Mouse (Mus musculus) lung, postnatal 14 days (tissue): Measurements from ENCODE around the gene Rab36.
"Not testable (repeated sequence)": the region's sequence is repeated elsewhere in the genome, so short reads cannot be mapped to it uniquely, and the experiment has no call there.

Source experiments
- DNase-seq: peaks from one replicate; pipeline ENCODE4 v3.0.0; 2021

Gene Rab36

DNA sequence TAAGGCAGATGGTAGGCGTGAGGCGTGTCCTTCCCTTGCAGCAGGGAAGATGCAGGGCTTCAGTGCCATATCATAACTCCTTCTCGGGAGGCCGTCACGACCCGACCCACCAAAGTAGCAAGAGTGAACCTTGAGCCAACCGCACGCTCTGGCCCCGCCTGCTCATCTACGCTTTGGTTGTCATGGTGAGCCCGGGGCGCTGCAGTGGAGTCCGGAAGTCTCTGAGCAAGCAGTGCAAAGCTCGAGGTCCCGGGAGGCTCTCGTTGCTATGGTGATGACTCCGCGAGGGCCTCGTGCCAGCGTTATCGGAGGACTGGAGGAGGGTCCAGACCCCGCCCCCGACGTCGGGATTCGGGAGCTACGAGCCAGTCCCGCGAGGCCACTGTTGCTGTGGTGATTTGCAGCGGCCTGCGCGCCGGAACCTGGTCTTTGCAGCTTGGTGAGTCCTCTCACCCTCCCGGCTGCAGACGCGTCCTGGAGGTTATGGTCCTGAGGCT is at the start of gene Rab36:
Gene Rab36, plus strand, starts transcription at position 176 of the 497 bp plus-strand sequence.
- DNase-seq, result peak; percentile 89

GRCm38 (mm10) chr10:74987698-74988470 is 49.0 kb upstream of the Rab36 start:
- DNase-seq, result no peak

GRCm38 (mm10) chr10:74989814-74990213 is 47.0 kb upstream of the Rab36 start:
- no peak for DNase-seq

- DNase-seq, result peak; percentile 19
Measured at GRCm38 (mm10) chr10:74990584-74991322, 46.1 kb upstream of the Rab36 start.

GRCm38 (mm10) chr10:74994863-74995262 is 42.0 kb upstream of the Rab36 start:
- no peak for DNase-seq

- no peak for DNase-seq
Measured at GRCm38 (mm10) chr10:74995377-74995776, 41.5 kb upstream of the Rab36 start.

- no peak for DNase-seq
Measured at GRCm38 (mm10) chr10:75001391-75001790, 35.5 kb upstream of the Rab36 start.

DNA sequence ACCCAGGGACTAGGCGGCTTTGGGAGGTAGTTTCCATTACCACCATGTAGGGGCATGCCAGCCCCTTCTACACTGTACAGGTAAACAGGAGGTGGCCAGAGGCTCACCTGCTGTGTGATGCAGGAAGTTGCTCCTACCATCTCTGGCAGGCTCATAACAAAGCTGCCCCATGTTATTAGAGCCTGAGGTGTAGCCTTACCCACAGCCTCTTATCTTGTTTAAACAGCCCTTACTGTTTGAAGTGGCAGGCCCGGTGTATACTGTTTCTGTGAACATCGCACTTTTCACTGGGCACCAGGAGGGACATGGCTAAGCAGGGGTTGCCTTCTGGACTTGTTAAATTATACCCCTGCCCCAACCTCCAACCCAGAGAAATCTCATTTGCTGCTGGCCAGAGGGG is 32.8 kb upstream of the Rab36 start:
- peak; percentile 17 for DNase-seq

DNA sequence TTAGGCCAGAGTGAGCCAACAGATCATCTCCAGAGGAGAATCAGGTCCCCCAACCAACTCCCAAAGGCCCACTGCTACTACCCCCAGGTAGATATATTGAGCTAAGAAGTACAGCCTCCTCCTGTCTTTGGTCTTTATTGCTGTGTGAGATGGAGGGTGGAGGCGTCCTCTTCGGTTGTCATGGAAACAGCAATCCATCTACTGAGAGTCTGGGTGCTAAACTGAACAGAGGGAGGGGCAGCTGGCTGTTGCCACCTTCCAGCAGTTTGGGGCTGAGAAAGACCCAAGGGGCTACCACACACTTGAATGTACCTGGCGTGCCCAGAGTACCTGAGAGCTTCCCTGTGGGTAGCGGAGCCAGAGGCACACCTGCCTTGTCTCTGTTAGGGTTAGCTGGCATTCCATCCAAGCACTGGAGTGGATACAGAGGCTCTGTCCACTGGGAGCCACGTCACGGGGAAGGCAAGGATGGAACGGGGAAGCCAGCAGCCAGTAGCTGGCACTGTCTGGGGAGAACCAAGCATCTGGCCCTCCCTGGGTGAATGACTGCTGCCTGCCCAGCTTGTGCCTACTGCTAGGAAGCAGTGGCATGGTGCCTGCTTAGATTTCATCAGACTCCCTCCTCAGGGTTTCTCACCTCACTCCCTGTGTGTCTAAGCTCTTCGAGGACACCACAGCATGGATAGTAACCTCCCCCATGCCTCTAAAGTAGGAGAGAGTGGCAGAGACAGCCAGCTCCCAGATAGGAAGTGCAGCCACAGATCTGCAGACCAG is 29.8 kb upstream of the Rab36 start:
- no peak for DNase-seq

GRCm38 (mm10) chr10:75010704-75011103 is 26.2 kb upstream of the Rab36 start:
- no peak for DNase-seq

DNA sequence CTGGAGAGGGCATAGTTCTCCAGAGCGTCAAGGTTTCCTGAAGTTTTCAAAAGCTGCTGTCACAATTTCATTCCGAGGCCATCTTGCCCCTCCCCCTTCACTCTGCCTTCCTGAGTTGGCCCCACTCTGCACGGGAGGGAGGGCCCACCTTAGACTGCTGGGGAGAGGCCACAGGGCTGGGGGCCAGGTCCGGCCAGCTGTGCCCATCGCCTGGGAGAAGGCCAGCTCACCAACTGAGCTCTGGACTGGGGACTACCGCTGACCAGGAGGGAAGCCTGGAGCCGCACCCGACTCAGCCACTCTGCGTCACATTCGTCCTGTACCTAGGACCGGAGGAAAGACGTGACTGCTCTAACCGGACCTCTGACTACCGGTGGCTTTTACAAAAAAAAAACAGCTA is 21.4 kb upstream of the Rab36 start:
- no peak for DNase-seq

DNA sequence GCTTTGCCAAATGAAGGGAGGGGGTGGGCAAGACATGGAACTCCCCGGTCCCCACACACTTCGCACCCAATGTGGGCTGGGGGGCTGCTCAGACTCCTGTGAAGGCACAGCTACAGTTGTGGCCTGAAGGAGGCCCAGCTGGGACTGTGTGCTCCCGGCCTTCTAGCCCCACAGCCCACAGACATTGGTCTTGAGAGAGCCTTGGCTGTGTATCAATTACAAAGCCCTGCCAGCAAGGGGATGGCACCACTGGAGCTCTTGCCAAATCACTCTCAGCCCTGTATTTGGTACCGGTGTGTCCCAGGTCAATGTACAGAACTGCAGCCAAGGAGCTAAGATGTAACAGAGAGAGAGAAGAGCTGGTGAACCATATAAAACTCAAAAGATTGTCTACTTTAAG is 20.4 kb upstream of the Rab36 start:
- no peak for DNase-seq

DNA sequence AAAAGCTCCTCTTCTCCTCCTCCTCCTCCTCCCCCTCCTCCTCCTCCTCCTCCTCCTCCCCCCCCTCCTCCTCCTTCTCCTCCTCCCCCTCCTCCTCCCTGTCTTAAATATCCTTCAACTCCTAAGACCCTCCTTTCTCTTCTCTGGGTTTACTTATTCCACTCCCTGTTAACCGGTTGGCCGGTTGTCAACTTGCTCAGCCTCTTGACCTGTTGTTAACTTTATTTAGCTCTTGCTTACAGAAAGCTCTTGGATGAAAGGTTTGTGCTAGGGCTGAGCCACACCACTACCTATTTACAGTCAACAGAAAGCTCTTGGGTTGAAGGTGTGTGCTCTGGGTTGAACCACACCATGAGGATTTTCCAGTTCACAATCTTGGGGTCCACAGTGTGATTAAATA is 16.6 kb upstream of the Rab36 start:
- no peak for DNase-seq

DNA sequence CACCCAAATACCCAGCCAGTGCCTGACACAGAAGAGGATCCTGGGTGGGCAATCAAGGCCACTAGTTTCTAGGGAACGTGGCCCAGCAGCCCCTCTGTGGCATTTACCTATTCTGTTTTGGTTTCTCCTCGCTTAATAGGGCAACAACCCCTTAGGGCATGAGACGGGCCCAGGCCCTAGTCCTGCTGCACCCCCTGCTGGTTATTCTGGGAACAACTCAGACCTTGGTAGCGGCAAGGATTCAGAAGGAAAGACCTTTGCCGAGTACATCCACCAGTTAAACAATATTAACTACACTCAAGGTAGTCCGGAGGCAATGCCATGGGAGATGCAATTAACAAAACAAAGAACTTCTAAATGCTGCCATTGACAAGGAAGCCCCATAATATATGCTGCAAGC is 15.7 kb upstream of the Rab36 start:
- peak; percentile 88 for DNase-seq

- DNase-seq, result no peak
Measured at GRCm38 (mm10) chr10:75026491-75026890, 10.4 kb upstream of the Rab36 start.

DNA sequence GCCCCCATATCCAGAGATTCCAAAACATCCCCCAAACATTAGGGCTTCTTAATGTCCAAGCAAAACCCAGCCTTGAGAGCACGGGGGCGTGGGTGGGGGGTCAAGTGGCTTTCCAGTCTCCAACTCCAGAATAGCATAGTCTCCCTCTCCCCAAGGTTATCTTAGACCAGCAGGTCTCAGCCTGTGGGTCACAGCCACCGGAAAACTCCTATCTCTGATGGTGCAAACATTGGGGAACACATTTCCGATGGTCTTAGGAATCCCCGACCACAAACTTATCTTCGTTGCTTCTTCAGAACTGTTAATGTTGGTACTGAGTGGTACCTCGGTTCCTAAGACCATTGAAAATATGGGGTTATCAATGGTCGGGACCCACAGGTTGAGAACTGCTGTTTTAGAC is 8.1 kb upstream of the Rab36 start:
- DNase-seq, result no peak

DNA sequence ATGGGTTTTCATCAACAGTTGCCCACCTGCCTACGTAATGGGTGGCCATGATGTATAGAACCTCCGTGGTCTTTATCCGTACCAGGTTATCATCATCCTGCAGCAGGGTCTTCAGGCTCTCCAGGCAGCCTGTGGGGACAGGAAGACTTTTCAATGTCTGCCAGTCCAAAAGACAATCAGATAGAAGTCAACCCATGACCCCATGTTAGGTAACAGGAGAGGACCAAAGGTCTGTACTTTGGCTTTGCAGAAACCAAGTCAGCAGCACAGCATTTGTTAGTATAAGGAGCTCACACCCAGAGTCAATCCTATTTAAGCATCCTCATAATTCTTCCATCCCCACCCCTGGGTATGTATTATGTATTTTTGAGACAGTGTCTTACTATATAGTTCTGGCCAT is 7.2 kb upstream of the Rab36 start:
- no peak for DNase-seq

DNA sequence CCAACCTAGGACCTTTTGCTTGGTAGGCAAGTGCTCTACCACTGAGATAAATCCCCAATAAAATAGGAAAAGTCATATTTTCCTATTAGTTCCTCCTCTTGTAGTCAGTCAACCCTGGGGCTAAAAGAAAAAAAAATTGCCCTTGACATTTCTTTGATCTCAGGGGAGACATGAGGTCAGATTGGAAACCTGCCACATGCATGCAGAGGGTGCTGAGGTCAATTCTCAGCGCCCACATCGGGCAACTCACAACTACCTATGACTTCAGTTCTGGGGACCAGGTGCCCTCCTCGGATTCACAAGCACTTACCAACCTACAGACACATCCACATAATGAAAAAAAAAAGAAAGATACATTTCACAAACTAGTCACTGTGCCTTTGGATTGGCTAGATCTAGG is 6.6 kb upstream of the Rab36 start:
- no peak for DNase-seq

DNA sequence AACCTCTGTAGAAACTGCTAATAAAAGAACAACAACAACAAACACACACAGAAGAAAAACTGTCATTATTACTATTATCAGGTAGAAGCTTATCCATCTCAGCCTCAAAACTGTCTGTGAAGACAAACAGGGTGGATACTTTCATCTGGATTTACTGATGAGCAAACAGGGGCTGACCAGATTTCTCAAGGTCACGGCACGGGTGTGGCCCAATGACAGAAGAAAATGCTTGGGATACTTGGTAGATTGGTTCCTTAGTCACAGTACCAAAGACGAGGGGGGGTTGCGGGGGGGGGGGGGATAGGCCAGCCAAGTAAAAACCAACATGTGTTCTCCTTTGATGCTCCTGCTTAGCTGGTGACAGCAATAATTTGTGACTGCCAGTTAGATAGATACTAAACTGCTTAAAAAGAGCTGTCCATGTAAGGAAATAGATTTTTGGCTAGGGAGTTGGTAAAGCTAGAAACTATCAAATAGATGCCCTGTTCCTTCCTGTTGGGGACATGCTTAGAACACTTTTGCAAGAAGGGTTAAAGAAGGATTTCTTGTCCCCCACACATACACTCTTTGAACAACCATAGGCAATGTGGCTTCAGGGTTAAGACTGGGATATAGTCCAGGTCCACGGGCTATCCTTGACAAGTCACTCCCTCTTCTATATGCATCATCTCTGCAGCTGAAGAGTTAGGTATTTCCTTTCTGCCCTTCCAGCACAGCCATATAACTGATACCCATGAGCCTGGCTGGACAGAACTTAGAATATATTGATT is 5.3 kb upstream of the Rab36 start:
- no peak for DNase-seq

GRCm38 (mm10) chr10:75032395-75032794 is 4.5 kb upstream of the Rab36 start, which contains the start of gene Rsph14:
Gene Rsph14, minus strand, starts transcription at chr10:75032586.
- DNase-seq, result peak; percentile 70

DNA sequence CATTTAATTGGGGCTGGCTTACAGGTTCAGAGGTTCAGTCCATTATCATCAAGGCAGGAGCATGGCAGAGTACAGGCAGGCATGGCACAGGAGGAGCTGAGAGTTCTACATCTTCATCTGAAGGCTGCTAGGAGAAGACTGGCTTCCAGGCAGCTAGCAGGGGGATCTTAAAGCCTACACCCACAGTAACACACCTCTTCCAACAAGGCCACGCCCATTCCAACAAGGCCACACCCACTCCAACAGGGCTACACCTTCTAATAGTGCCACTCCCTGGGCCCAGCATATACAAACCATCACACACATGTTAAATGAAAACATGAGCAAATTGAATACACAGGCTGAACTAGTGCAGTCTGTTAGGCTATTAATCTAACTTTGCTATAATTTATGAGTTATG is 5.2 kb downstream of the Rab36 start:
- DNase-seq, result not testable (repeated sequence)

DNA sequence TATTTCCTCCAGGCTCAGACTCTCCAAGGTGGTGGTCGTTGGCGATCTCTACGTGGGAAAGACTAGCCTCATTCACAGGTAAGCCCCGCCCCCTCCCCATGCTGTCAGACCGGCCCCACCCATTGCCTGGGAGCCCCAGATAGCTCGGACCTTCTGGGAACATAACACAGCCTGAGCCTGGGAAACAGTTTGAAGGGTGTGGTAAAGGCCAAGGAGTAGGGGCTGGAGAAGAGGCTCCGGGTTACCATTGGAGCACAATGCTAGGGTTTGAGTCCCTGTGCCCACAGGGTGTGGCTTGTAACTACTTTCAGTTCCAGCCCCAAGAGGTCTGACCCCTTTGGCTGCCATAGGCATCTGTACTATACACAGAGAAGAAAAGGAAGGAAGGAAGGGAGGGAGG is 7.6 kb downstream of the Rab36 start:
- no peak for DNase-seq

DNA sequence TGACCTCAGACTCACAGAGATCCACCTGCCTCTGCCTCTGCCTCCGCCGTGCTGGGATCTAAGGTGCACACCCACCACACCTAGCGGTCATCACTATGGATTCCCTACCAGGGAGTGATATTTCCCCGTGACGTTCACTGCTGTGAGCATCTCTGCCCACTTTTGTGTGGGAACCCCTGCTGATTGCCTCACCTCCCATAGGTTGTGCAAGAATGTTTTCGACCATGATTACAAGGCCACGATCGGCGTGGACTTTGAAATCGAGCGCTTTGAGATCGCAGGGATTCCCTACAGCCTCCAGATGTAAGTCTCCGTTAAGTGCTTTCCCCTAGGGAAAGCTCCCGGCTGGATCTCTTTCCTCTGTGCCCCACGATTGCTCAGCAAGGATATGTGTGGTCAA is 9.0 kb downstream of the Rab36 start:
- no peak for DNase-seq
